Mouse (Mus musculus): ENCODE results near the gene Drg2.

GRCm38 (mm10) chr11:60423006-60423405 lies 31.4 kb upstream of the Drg2 start:
- TF ChIP-seq EP300 (optimal IDR thresholded peaks at IDR 0.05), result no peak
- no peak for TF ChIP-seq CTCF (IDR thresholded peaks at IDR 0.05; ENCODE audit: low read depth)

All from stomach, postnatal 0 days (tissue).